Mouse (Mus musculus): Measurements from ENCODE around the gene Map3k11. TPM values are rescaled to one million over a fixed set of nuclear protein-coding genes. Genes with fewer than 3 reads are reported as not detected.

Map3k11 gene
- polyA plus RNA-seq, 1 experiment from 2014 or later = 14.6 TPM

DNA sequence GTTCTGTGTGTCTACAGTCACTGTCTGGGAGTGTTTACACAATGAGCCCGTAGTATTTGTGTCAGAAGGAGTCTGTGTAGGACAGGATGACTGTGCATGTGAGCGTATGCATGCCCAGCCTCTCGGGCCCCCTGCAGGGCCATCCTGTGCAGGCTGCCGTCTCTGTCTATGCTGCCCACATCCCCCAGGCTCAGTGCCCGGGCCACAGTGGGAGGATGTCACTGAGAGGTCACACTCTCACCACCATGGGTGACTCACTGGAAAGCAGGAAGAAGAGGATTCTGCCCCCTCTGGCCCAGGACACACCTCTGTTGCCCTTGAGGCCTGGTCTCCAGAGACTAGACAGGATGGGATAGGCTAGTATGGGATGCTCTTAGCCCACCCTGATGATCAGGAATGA lies 55.0 kb downstream of the Map3k11 start:
- Histone ChIP-seq H3K27ac (replicated peaks; ENCODE audit: low read depth, low read length) (no peak overlapping the region), H3K4me2 (ENCODE audit: low read depth, low read length) (no peak overlapping the region; the same call in 1 of the 2 replicates), H3K9me3 (replicated peaks; ENCODE audit: control insufficient read depth, low read length) (no peaks in the 10 kb centered on the region), H3K9ac (replicated peaks; ENCODE audit: low read length) (no peak overlapping the region), H3K4me3 (ENCODE audit: low read depth, low read length) (no peak overlapping the region), H3K27me3 (ENCODE audit: control insufficient read depth, insufficient read depth, low read length) (peaks cover 16% of the 10 kb centered on the region), H3K36me3 (replicated peaks; ENCODE audit: control insufficient read depth, insufficient read depth, low read depth, low read length) (no peaks in the 10 kb centered on the region), H3K4me1 (ENCODE audit: control insufficient read depth, insufficient read depth, low read length) (peaks cover 14% of the 10 kb centered on the region)
- 55% methylated on average over 5 of the region's 5 CpGs for WGBS
- DNase-seq (ENCODE audit: low spot score) (no peak), ATAC-seq (replicated peaks; ENCODE audit: insufficient number of reproducible peaks, low FRiP score, low TSS enrichment, low read depth) (no peak)

DNA sequence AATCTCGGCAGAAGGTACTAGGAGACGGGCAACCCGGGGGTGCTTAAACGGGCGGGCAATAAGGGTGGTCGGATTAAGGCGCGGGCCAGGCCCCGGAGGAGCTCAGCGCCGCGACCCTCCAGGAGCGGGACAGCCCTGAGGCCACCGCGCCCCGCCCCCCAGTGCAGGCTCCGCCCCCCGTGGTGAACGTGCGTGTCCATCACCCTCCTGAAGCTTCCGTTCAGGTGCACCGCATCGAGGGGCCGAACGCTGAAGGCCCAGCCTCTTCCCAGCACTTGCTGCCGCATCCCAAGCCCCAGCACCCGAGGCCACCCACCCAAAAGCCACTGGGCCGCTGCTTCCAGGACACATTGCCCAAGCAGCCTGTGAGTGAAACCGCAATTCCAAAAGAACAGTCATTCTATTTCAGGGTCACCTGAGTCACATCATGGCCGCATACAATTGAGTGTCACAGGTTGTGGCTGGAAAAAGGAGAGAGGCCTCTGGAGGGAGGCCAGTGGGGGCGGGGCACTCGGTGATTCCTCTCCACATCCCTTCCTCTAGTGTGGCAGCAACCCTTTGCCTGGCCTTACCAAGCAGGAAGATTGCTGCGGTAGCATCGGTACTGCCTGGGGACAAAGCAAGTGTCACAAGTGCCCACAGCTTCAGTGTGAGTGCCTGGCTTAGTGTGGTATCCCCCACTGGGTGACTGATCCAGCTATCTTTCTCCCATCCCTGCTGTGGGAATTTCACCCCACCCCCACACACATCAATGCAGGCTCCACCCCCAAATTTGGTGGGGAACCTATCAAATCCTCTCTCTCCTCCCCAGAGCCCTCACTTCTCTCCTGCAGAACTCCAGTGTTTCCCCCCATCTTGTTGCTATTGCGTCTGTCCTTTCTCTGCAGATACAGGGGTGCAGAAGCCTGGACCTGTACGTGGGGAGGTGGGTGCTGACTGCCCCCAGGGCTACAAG lies 57.5 kb downstream of the Map3k11 start:
- peaks cover 31% of the 10 kb centered on the region for H3K27me3 ChIP-seq (ENCODE audit: control insufficient read depth, insufficient read depth, low read length)
- peaks cover 14% of the 10 kb centered on the region for H3K4me1 ChIP-seq (ENCODE audit: control insufficient read depth, insufficient read depth, low read length)
- peak overlapping the region; percentile 48 for H3K4me2 ChIP-seq (ENCODE audit: low read depth, low read length)
- peak; percentile 60 for DNase-seq (ENCODE audit: low spot score)
- H3K9me3 ChIP-seq (replicated peaks; ENCODE audit: control insufficient read depth, low read length) = no peaks in the 10 kb centered on the region
- peak overlapping the region; percentile 20 for H3K4me3 ChIP-seq (ENCODE audit: low read depth, low read length)
- WGBS = 4% methylated on average over 33 of the region's 36 CpGs
- no peaks in the 10 kb centered on the region for H3K36me3 ChIP-seq (replicated peaks; ENCODE audit: control insufficient read depth, insufficient read depth, low read depth, low read length)
- no peak for ATAC-seq (replicated peaks; ENCODE audit: insufficient number of reproducible peaks, low FRiP score, low TSS enrichment, low read depth)
- H3K27ac ChIP-seq (replicated peaks; ENCODE audit: low read depth, low read length) = no peak overlapping the region
- H3K9ac ChIP-seq (replicated peaks; ENCODE audit: low read length) = peak overlapping the region; percentile 46

DNA sequence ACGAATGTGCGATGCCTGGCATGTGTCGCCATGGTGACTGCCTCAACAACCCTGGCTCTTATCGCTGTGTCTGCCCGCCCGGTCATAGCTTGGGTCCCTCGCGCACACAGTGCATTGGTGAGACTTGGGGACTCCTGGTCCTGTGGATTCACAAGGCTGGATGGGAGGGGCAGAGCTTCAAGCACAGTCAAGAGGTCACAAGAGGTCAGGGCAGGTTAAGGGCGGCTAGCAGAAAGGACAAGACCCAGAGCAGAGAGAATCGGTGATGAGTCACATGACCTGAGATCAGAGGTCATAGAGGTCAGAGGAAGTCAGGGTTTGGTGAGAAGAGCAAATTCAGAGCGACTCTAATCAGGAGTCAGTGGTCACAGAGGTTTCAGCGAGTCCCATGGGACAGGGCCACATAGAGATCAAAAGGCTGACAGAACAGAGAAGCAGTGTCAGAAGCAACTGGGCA lies 58.4 kb downstream of the Map3k11 start:
- H3K36me3 ChIP-seq (replicated peaks; ENCODE audit: control insufficient read depth, insufficient read depth, low read depth, low read length) = no peaks in the 10 kb centered on the region
- H3K9ac ChIP-seq (replicated peaks; ENCODE audit: low read length) = no peak overlapping the region
- peaks cover 19% of the 10 kb centered on the region for H3K4me1 ChIP-seq (ENCODE audit: control insufficient read depth, insufficient read depth, low read length)
- H3K27ac ChIP-seq (replicated peaks; ENCODE audit: low read depth, low read length) = no peak overlapping the region
- peaks cover 40% of the 10 kb centered on the region for H3K27me3 ChIP-seq (ENCODE audit: control insufficient read depth, insufficient read depth, low read length)
- no peak for ATAC-seq (replicated peaks; ENCODE audit: insufficient number of reproducible peaks, low FRiP score, low TSS enrichment, low read depth)
- DNase-seq (ENCODE audit: low spot score) = no peak
- no peaks in the 10 kb centered on the region for H3K9me3 ChIP-seq (replicated peaks; ENCODE audit: control insufficient read depth, low read length)
- H3K4me3 ChIP-seq (ENCODE audit: low read depth, low read length) = no peak overlapping the region
- 24% methylated on average over 12 of the region's 12 CpGs for WGBS
- H3K4me2 ChIP-seq (ENCODE audit: low read depth, low read length) = no peak overlapping the region

DNA sequence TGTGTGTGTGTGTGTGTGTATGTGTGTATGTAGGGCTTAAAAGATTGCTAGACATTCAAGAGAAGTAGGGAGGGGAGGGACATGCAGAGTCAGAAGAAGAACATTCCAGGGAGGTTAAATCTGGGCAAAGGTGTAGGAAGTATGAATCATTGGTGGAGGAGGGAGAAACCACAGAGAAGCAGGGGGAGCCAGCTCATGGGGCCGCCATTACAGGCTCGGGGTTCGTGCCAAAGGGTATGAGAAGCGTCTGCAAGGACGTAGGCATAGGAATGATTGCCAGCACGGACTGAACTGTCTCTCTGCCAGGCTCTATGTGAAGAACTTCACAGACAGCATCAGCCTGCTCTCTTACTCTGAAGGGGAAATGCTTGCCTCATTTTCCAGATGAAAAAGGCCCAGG lies 60.9 kb downstream of the Map3k11 start:
- no peak for ATAC-seq (replicated peaks; ENCODE audit: insufficient number of reproducible peaks, low FRiP score, low TSS enrichment, low read depth)
- Histone ChIP-seq H3K36me3 (replicated peaks; ENCODE audit: control insufficient read depth, insufficient read depth, low read depth, low read length) (no peaks in the 10 kb centered on the region), H3K9ac (replicated peaks; ENCODE audit: low read length) (no peak overlapping the region), H3K27me3 (ENCODE audit: control insufficient read depth, insufficient read depth, low read length) (peaks cover 36% of the 10 kb centered on the region), H3K4me3 (ENCODE audit: low read depth, low read length) (no peak overlapping the region), H3K9me3 (replicated peaks; ENCODE audit: control insufficient read depth, low read length) (no peaks in the 10 kb centered on the region), H3K4me2 (ENCODE audit: low read depth, low read length) (no peak overlapping the region), H3K27ac (replicated peaks; ENCODE audit: low read depth, low read length) (no peak overlapping the region), H3K4me1 (ENCODE audit: control insufficient read depth, insufficient read depth, low read length) (peaks cover 17% of the 10 kb centered on the region)
- no peak for DNase-seq (ENCODE audit: low spot score)
- WGBS = 78% methylated on average over 6 of the region's 6 CpGs

DNA sequence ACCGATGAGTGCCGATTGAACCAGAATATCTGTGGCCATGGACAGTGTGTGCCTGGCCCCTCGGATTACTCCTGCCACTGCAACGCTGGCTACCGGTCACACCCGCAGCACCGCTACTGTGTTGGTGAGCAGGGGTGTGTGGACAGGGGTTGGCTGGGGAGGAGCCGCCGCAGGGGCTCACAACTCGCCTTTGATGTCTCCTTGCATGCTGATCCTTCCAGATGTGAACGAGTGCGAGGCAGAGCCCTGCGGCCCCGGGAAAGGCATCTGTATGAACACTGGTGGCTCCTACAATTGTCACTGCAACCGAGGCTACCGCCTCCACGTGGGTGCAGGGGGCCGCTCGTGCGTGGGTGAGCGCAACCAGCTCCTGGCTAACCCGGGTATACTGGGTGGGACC lies 62.4 kb downstream of the Map3k11 start:
- Histone ChIP-seq H3K27me3 (ENCODE audit: control insufficient read depth, insufficient read depth, low read length) (peaks cover 35% of the 10 kb centered on the region), H3K4me3 (ENCODE audit: low read depth, low read length) (no peak overlapping the region), H3K27ac (replicated peaks; ENCODE audit: low read depth, low read length) (no peak overlapping the region), H3K4me2 (ENCODE audit: low read depth, low read length) (peak overlapping the region; percentile 13; the same call in 1 of the 2 replicates), H3K9me3 (replicated peaks; ENCODE audit: control insufficient read depth, low read length) (no peaks in the 10 kb centered on the region), H3K4me1 (ENCODE audit: control insufficient read depth, insufficient read depth, low read length) (peaks cover 13% of the 10 kb centered on the region), H3K9ac (replicated peaks; ENCODE audit: low read length) (no peak overlapping the region), H3K36me3 (replicated peaks; ENCODE audit: control insufficient read depth, insufficient read depth, low read depth, low read length) (no peaks in the 10 kb centered on the region)
- no peak for ATAC-seq (replicated peaks; ENCODE audit: insufficient number of reproducible peaks, low FRiP score, low TSS enrichment, low read depth)
- 6% methylated on average over 22 of the region's 22 CpGs for WGBS
- peak; percentile 41 for DNase-seq (ENCODE audit: low spot score)

DNA sequence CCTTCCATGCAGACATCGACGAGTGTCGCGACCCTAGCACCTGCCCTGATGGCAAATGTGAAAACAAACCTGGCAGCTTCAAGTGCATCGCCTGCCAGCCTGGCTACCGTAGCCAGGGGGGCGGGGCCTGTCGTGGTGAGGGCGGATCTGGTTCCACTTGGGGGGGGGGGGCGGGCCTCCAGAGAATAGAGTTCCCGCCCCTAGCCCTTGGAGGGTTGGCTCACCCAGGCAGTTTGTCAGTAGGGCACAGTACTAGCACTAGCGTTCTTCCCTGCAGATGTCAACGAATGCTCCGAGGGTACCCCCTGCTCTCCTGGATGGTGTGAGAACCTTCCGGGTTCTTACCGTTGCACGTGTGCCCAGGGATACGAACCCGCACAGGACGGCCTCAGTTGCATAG lies 63.2 kb downstream of the Map3k11 start:
- Histone ChIP-seq H3K9ac (replicated peaks; ENCODE audit: low read length) (no peak overlapping the region), H3K9me3 (replicated peaks; ENCODE audit: control insufficient read depth, low read length) (no peaks in the 10 kb centered on the region), H3K27me3 (ENCODE audit: control insufficient read depth, insufficient read depth, low read length) (peaks cover 35% of the 10 kb centered on the region), H3K4me1 (ENCODE audit: control insufficient read depth, insufficient read depth, low read length) (peaks cover 13% of the 10 kb centered on the region), H3K4me2 (ENCODE audit: low read depth, low read length) (peak overlapping the region; percentile 19; the same call in 1 of the 2 replicates), H3K27ac (replicated peaks; ENCODE audit: low read depth, low read length) (no peak overlapping the region), H3K36me3 (replicated peaks; ENCODE audit: control insufficient read depth, insufficient read depth, low read depth, low read length) (no peaks in the 10 kb centered on the region), H3K4me3 (ENCODE audit: low read depth, low read length) (no peak overlapping the region; the same call in 1 of the 2 replicates)
- DNase-seq (ENCODE audit: low spot score) (peak; percentile 42), ATAC-seq (replicated peaks; ENCODE audit: insufficient number of reproducible peaks, low FRiP score, low TSS enrichment, low read depth) (no peak)
- WGBS = 5% methylated on average over 20 of the region's 20 CpGs

Small RNAs within 50 kb of the gene (microRNA-seq; reads per million reads assigned to microRNA genes)
- not detected for gene Mir6987 (ENCODE audit: borderline number of aligned reads)

Other genes starting within 250 kb of the Map3k11 start
- not detected in 2 replicates for gene Fosl1, start 241.2 kb upstream of the Map3k11 start, polyA plus RNA-seq (2014; fragmentation: Nextera tagmentation; extraction: Ambion mirVana)
- 7.5 and 7.8 TPM in 2 replicates for gene Ccdc85b, start 230.8 kb upstream of the Map3k11 start, polyA plus RNA-seq (2014; fragmentation: Nextera tagmentation; extraction: Ambion mirVana)
- gene Fibp, start 228.1 kb upstream of the Map3k11 start, polyA plus RNA-seq (2014; fragmentation: Nextera tagmentation; extraction: Ambion mirVana) = 105 and 115 TPM in 2 replicates
- 1.1 and 1.4 TPM in 2 replicates for gene Ctsw, start 220.2 kb upstream of the Map3k11 start, polyA plus RNA-seq (2014; fragmentation: Nextera tagmentation; extraction: Ambion mirVana)
- 80.9 and 91.9 TPM in 2 replicates for gene Efemp2, start 214.8 kb upstream of the Map3k11 start, polyA plus RNA-seq (2014; fragmentation: Nextera tagmentation; extraction: Ambion mirVana)
- gene Mus81, start 200.3 kb upstream of the Map3k11 start, polyA plus RNA-seq (2014; fragmentation: Nextera tagmentation; extraction: Ambion mirVana) = 29.6 and 39.2 TPM in 2 replicates
- 3,308 and 3,397 TPM in 2 replicates for gene Cfl1, start 198.3 kb upstream of the Map3k11 start, polyA plus RNA-seq (2014; fragmentation: Nextera tagmentation; extraction: Ambion mirVana)
- gene 1700020D05Rik, start 185.0 kb upstream of the Map3k11 start, polyA plus RNA-seq (2014; fragmentation: Nextera tagmentation; extraction: Ambion mirVana) = not detected in 2 replicates
- 8.7 and 9.8 TPM in 2 replicates for gene Snx32, start 178.2 kb upstream of the Map3k11 start, polyA plus RNA-seq (2014; fragmentation: Nextera tagmentation; extraction: Ambion mirVana)
- 0.62 and 1.4 TPM in 2 replicates for gene Ovol1, start 128.1 kb upstream of the Map3k11 start, polyA plus RNA-seq (2014; fragmentation: Nextera tagmentation; extraction: Ambion mirVana)
- gene Ap5b1, start 120.7 kb upstream of the Map3k11 start, polyA plus RNA-seq (2014; fragmentation: Nextera tagmentation; extraction: Ambion mirVana) = 1.7 and 2.1 TPM in 2 replicates
- 156 and 157 TPM in 2 replicates for gene Rnaseh2c, start 86.9 kb upstream of the Map3k11 start, polyA plus RNA-seq (2014; fragmentation: Nextera tagmentation; extraction: Ambion mirVana)
- gene Kat5, start 78.5 kb upstream of the Map3k11 start, polyA plus RNA-seq (2014; fragmentation: Nextera tagmentation; extraction: Ambion mirVana) = 28.9 and 32.2 TPM in 2 replicates
- gene Rela, start 51.3 kb upstream of the Map3k11 start, polyA plus RNA-seq (2014; fragmentation: Nextera tagmentation; extraction: Ambion mirVana) = 37.0 and 39.1 TPM in 2 replicates
- gene Sipa1, start 25.0 kb upstream of the Map3k11 start, polyA plus RNA-seq (2014; fragmentation: Nextera tagmentation; extraction: Ambion mirVana) = 12.4 and 13.2 TPM in 2 replicates
- gene Pcnx3, start 166 bp downstream of the Map3k11 start, polyA plus RNA-seq (2014; fragmentation: Nextera tagmentation; extraction: Ambion mirVana) = 17.5 and 22.0 TPM in 2 replicates
- gene Kcnk7, start 15.6 kb downstream of the Map3k11 start, polyA plus RNA-seq (2014; fragmentation: Nextera tagmentation; extraction: Ambion mirVana) = not detected in 2 replicates
- 4.5 and 5.5 TPM in 2 replicates for gene Ehbp1l1, start 37.6 kb downstream of the Map3k11 start, polyA plus RNA-seq (2014; fragmentation: Nextera tagmentation; extraction: Ambion mirVana)
- gene Fam89b, start 40.9 kb downstream of the Map3k11 start, polyA plus RNA-seq (2014; fragmentation: Nextera tagmentation; extraction: Ambion mirVana) = 137 and 151 TPM in 2 replicates
- gene Ltbp3, start 52.2 kb downstream of the Map3k11 start, polyA plus RNA-seq (2014; fragmentation: Nextera tagmentation; extraction: Ambion mirVana) = 5.9 and 9.5 TPM in 2 replicates
- gene Scyl1, start 82.7 kb downstream of the Map3k11 start, polyA plus RNA-seq (2014; fragmentation: Nextera tagmentation; extraction: Ambion mirVana) = 53.9 and 55.0 TPM in 2 replicates
- gene Frmd8, start 186.5 kb downstream of the Map3k11 start, polyA plus RNA-seq (2014; fragmentation: Nextera tagmentation; extraction: Ambion mirVana) = 15.8 and 17.6 TPM in 2 replicates
- gene Slc25a45, start 189.1 kb downstream of the Map3k11 start, polyA plus RNA-seq (2014; fragmentation: Nextera tagmentation; extraction: Ambion mirVana) = 0.87 and 1.1 TPM in 2 replicates
- gene Tigd3, start 205.4 kb downstream of the Map3k11 start, polyA plus RNA-seq (2014; fragmentation: Nextera tagmentation; extraction: Ambion mirVana) = 4.0 and 4.3 TPM in 2 replicates
- 202 and 213 TPM in 2 replicates for gene Dpf2, start 224.3 kb downstream of the Map3k11 start, polyA plus RNA-seq (2014; fragmentation: Nextera tagmentation; extraction: Ambion mirVana)
- 2.4 and 2.7 TPM in 2 replicates for gene Cdc42ep2, start 236.1 kb downstream of the Map3k11 start, polyA plus RNA-seq (2014; fragmentation: Nextera tagmentation; extraction: Ambion mirVana)

Measured in embryonic facial prominence, embryonic 11.5 days (tissue).